Mouse (Mus musculus) hindbrain, embryonic 13.5 days (tissue): Measurements from ENCODE around the gene Tuba1b. TPM values are rescaled to one million over a fixed set of nuclear protein-coding genes. Genes with fewer than 3 reads are reported as not detected.

Experiments used
- ATAC-seq: fragments of 200-750 bp; cut with Nextera tagmentation; 2 replicates; pipeline ENCODE4 v1.8.0; 2017; ENCODE audit warnings: moderate TSS enrichment; ENCODE audit not compliant: low FRiP score
- H3K27ac ChIP-seq: fragments of 300-500 bp; sonication (generic); 2 replicates; pipeline ENCODE4 v1.5.1; 2015; ENCODE audit warnings: inconsistent platforms, mild to moderate bottlenecking, moderate library complexity
- H3K27me3 ChIP-seq: fragments of 300-500 bp; sonication (generic); 2 replicates; pipeline ENCODE4 v1.6.1; 2015; ENCODE audit warnings: mild to moderate bottlenecking, inconsistent platforms
- H3K36me3 ChIP-seq: fragments of 300-500 bp; sonication (generic); 2 replicates; pipeline ENCODE4 v1.6.1; 2015; ENCODE audit warnings: mild to moderate bottlenecking, inconsistent platforms
- H3K4me1 ChIP-seq: fragments of 300-500 bp; sonication (generic); replicated peaks from 2 replicates; pipeline ENCODE4 v1.6.1; 2015; ENCODE audit warnings: inconsistent platforms
- H3K4me2 ChIP-seq: fragments of 300-500 bp; sonication (generic); 2 replicates; pipeline ENCODE4 v1.6.1; 2015; ENCODE audit warnings: inconsistent platforms, mild to moderate bottlenecking, moderate library complexity
- H3K4me3 ChIP-seq: fragments of 300-500 bp; sonication (generic); 2 replicates; pipeline ENCODE4 v1.5.1; 2015; ENCODE audit warnings: mild to moderate bottlenecking, inconsistent platforms
- H3K9ac ChIP-seq: fragments of 300-500 bp; sonication (generic); 2 replicates; pipeline ENCODE4 v1.6.1; 2015; ENCODE audit warnings: mild to moderate bottlenecking, inconsistent platforms
- H3K9me3 ChIP-seq: fragments of 300-500 bp; sonication (generic); 2 replicates; pipeline ENCODE4 v1.6.1; 2016; ENCODE audit warnings: inconsistent platforms
- WGBS: fragments of 180-500 bp; shearing (Covaris S2); methylation state at CpG from one replicate; pipeline ENCODE4 v1.1.7; 2015; 5-methylcytosine and 5-hydroxymethylcytosine counted together
- polyA plus RNA-seq: library from polyadenylated mRNA; unstranded; fragments of >200 nt; fragmentation: Nextera tagmentation; extraction: Ambion mirVana; gene quantifications from 2 replicates; pipeline ENCODE4 v1.2.1, GENCODE M21; 2015

Tuba1b gene
- polyA plus RNA-seq, 1 experiment from 2014 or later, result 1,016 TPM

DNA sequence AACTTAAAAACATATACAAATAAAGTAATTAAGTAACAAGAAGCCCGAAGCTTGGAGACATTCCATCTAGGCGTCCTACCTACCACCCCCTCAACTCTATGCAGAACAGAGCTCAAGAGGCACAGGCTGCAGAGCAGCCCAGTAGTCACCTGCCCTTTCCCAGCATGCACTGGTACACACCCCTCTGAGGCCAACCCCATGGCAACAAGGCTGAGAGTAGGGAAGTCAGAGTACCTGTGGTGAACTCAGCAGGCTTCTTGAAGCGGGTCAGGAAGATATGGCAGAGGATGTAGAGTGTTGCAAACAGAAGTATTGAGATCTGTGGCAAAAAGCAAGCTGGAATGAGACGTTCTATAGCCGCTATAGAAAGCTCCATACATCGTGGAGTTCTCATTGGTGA is 19.5 kb downstream of the Tuba1b start:
- Histone ChIP-seq H3K4me2 (no peak overlapping the region), H3K9ac (no peak overlapping the region), H3K27ac (no peak overlapping the region), H3K9me3 (no peaks in the 10 kb centered on the region), H3K27me3 (no peaks in the 10 kb centered on the region), H3K36me3 (peaks cover 47% of the 10 kb centered on the region), H3K4me3 (no peak overlapping the region), H3K4me1 (peaks cover 33% of the 10 kb centered on the region)
- WGBS, result 96% methylated on average over 6 of the region's 6 CpGs
- ATAC-seq, result no peak

DNA sequence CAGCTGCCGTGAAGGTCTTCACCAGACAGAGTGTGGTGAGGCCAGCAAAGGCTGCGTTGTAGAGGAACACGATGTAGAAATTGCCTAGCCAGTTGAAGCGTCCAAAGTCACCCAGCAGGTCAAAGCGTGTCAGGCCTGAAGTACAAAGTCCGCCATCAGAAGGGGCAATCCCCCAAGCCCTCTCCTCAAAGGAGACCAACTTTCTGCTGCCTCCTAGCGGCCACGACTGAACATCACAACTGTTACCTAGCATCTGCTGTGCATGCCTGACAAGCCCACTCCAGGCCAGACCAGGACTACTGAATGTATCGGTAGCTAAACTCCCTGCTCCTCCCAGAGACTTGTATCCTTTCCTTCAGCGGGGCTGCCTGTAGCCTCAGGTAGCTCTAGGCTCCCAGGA is 29.7 kb downstream of the Tuba1b start:
- Histone ChIP-seq H3K9ac (0 out of 2 replicates have a peak overlapping the region, but pooled peaks have one; percentile 39), H3K4me3 (no peak overlapping the region), H3K27me3 (peaks cover 16% of the 10 kb centered on the region), H3K9me3 (no peaks in the 10 kb centered on the region), H3K4me2 (no peak overlapping the region), H3K27ac (no peak overlapping the region), H3K4me1 (no peaks in the 10 kb centered on the region), H3K36me3 (peaks cover 72% of the 10 kb centered on the region)
- 30% methylated on average over 10 of the region's 10 CpGs for WGBS
- no peak; the same call in 1 of the 2 replicates for ATAC-seq

DNA sequence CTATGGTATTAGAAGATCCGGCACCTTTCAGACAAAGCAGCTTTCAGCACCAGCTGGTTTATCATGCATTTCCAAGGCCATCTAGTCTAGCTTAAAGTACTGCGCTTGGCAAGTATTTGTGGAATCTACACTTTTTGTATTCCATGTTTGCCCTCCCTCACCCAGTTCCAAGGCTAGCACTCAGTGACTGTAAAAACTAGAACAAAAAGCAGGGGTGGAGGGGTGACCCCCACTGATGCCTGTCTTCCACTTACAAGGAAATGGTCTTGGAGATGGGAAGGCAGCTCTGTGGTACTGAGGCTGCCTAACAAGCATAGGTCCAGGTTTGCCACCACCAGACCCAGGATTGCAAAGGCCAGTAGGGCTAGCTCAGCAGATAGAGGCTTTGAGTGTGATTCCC is 31.8 kb downstream of the Tuba1b start:
- no peak overlapping the region for H3K9ac ChIP-seq
- no peaks in the 10 kb centered on the region for H3K9me3 ChIP-seq
- WGBS, result 94% methylated on average over 2 of the region's 2 CpGs
- no peak for ATAC-seq
- H3K36me3 ChIP-seq, result peaks cover 51% of the 10 kb centered on the region
- no peak overlapping the region for H3K27ac ChIP-seq
- H3K4me1 ChIP-seq, result peaks cover 11% of the 10 kb centered on the region
- no peak overlapping the region for H3K4me2 ChIP-seq
- no peak overlapping the region for H3K4me3 ChIP-seq
- H3K27me3 ChIP-seq, result peaks cover 37% of the 10 kb centered on the region

DNA sequence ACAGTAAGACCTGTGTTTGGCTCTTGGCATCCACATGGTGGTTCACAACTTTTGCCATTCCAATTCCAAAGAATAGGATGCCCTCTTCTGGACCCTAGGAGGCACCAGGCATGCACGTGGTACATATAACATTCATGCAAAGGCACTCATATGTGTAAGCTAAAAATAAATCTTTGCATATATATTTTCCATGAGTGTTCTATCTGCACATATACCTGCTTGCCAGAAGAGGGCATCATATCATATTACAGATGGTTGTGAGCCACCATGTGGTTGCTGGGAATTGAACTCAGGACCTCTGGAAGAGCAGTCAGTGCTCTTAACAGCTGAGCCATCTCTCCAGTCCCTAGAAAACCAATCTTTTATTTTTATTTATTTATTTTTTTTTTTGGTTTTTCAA is 32.8 kb downstream of the Tuba1b start:
- peaks cover 47% of the 10 kb centered on the region for H3K27me3 ChIP-seq
- peaks cover 15% of the 10 kb centered on the region for H3K4me1 ChIP-seq
- H3K36me3 ChIP-seq, result peaks cover 41% of the 10 kb centered on the region
- H3K4me3 ChIP-seq, result no peak overlapping the region
- no peak for ATAC-seq
- 65% methylated on average over 1 of the region's 1 CpGs for WGBS
- no peak overlapping the region for H3K27ac ChIP-seq
- H3K4me2 ChIP-seq, result no peak overlapping the region
- H3K9ac ChIP-seq, result no peak overlapping the region
- no peaks in the 10 kb centered on the region for H3K9me3 ChIP-seq

DNA sequence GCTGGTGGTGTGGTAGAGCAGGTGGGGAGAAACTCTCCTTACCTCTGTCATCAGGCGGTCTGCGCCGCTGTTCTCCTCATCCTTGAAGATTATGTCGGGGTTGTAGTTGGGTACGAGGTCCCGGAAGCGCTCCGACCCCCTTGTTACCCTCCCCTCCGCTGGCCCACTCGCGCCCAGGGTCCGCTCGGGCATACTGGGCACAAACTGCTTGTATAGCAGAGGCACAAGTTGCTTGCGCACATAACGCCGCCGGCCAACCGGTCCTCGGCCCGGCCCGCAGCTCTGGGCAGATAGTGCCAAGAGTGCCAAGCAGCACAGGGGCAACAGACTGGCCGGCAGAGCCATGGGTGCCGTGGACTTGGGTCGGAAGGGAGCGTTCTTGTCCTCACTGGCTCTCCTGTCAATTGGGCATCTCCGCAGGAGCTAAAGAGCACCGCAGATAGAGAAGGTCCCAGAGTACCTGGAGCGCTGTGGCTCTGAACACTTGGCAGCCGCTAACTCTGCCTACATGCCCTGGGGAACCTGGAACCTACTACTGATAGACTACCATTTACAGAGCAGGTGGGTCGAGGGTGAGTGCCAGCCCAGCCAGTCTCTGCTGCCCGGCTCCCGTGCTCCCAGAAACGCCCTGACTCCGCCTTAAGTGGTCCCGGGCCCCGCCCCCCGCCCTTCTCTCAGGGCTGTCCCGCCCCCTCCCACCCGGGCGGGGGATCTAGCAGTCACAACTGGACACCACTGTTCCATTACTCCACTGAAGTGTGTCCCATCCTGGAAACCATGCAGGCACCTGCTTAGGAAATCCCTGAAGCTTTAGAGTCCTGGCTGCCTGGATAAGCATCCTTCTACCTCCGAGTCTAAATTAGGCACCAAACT is 36.2 kb downstream of the Tuba1b start, which contains the start of gene Dhh:
Dhh (minus strand) TSS at position 613 of the 873 bp plus-strand sequence.
- H3K27ac ChIP-seq, result no peak within 1 kb of the TSS
- H3K4me1 ChIP-seq, result peaks cover 43% of the 10 kb centered on the region
- H3K27me3 ChIP-seq, result peaks cover 81% of the 10 kb centered on the region
- under 1% methylated on average over 40 of the region's 41 CpGs for WGBS
- H3K4me3 ChIP-seq, result peak within 1 kb of the TSS; percentile 22
- no peaks in the 10 kb centered on the region for H3K9me3 ChIP-seq
- peak within 1 kb of the TSS; percentile 44 for H3K4me2 ChIP-seq
- no peak for ATAC-seq
- H3K36me3 ChIP-seq, result peaks cover 9% of the 10 kb centered on the region
- peak within 1 kb of the TSS; percentile 43; the same call in 1 of the 2 replicates for H3K9ac ChIP-seq

DNA sequence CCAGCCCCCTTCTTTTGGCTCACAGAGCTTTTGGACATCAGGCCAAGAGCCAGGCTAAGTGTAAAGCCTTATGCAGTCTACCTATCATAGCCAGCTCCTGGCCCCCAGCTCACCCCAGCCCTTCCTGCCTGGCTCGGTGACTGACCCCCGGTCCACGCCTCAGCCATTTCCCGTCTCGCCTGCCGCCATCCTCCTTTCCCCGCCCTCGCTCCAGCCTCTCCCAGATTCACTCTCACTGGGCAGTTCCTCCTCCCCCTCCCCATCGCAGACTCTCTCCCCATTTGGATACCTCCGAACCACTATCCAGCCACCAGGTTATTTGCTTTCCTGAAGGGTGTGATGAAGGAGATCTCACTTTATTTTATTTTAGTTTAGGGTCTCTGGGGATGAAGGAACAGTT is 36.9 kb downstream of the Tuba1b start:
- 1% methylated on average over 10 of the region's 10 CpGs for WGBS
- Histone ChIP-seq H3K4me3 (peak overlapping the region; percentile 22), H3K9ac (peak overlapping the region; percentile 43; the same call in 1 of the 2 replicates), H3K4me2 (peak overlapping the region; percentile 44), H3K36me3 (peaks cover 3% of the 10 kb centered on the region; the same call in 1 of the 2 replicates), H3K9me3 (no peaks in the 10 kb centered on the region), H3K27me3 (peaks cover 88% of the 10 kb centered on the region), H3K4me1 (peaks cover 43% of the 10 kb centered on the region), H3K27ac (no peak overlapping the region)
- ATAC-seq, result no peak

DNA sequence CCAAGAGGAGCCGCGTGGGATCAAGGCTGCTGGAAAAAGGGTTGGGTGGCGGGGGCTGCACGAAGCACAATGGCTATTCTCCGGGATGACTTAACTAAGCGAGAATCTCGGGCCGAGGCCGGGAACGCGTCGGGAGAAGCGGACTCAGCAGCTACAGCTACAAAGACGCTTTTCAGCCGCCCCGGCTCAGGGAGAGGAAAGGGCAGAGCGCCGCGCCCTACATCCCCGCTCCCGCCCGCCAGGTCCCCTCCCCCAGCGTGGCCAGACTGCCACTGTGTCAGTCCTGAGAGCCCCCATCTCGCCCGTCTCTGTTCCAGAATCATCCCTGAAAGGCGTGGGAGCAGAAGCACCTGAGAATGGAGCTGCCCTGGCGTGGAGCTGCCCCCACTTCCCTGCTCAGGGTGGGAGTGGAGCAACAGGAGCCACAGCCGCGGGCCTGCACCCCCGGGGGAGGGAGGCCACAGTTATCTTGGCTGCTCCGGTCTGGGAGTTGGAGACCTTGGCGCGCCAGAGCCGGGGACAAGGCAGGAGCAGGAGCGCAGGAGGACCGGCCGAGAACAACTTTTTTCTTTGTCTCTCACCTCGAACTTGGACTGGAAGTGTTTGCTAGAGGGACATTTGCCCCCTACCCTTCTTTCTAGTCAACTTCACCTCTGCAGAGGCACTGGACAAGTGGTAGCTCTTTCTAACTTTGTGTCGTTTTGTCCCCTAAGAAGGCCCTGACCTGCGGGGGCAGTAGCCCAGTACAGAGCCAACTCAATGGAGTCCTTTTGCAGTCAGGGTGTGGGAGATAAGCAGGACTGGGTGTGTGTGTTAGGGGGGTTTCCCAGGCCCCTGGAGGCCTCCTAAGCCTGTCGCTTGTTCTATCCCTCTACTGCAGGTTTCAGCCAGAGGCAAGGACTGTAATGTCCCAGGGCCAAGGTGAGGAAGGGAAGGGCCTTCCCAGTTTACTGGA is 38.5 kb downstream of the Tuba1b start:
- peaks cover 98% of the 10 kb centered on the region for H3K27me3 ChIP-seq
- ATAC-seq, result no peak
- no peaks in the 10 kb centered on the region for H3K36me3 ChIP-seq
- peak overlapping the region; percentile 95 for H3K4me2 ChIP-seq
- peaks cover 46% of the 10 kb centered on the region for H3K4me1 ChIP-seq
- H3K4me3 ChIP-seq, result peak overlapping the region; percentile 49
- WGBS, result 2% methylated on average over 40 of the region's 41 CpGs
- H3K27ac ChIP-seq, result 0 out of 2 replicates have a peak overlapping the region, but pooled peaks have one; percentile 23
- H3K9me3 ChIP-seq, result no peaks in the 10 kb centered on the region
- peak overlapping the region; percentile 60 for H3K9ac ChIP-seq

DNA sequence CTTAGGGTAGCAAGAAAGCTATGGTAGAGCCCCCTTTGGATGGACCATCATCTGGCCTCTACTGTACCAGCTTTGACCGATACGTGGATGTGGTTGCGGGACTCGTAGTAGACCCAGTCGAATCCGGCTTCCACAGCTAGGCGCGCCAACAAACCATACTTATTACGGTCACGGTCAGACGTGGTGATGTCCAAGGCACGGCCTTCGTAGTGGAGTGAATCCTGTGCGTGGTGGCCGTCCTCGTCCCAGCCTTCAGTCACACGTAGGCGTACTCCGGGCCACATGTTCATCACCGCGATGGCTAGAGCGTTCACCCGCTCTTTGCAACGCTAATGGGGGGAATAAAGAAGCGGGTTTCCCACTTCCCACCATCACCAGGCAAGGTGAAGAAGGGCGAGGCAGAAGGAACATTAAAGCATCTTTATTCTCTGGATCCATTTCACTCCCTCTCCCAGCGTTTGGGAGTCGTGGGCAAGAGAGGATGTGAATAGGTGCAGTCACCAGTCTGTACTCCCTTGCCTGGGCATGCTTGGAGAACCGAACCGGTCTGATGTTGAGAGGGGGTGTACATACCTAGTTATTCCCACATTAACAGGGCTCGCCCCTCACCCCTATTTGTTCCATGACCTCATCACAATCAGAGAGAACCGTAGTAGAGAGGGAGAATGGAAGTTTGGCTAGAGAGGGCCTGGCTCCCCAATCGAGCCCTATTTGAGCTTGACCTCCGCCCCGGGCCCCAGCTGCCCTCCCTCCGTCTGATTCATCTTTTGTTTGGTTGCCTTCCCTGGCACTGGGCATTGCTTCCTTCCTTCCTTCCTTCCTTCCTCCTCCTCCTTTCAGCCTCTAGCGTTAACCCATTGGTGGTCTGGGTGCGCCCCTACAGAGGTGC is 39.4 kb downstream of the Tuba1b start:
- Histone ChIP-seq H3K9me3 (no peaks in the 10 kb centered on the region), H3K4me3 (peak overlapping the region; percentile 49), H3K4me1 (peaks cover 46% of the 10 kb centered on the region), H3K27me3 (peaks cover 95% of the 10 kb centered on the region), H3K36me3 (no peaks in the 10 kb centered on the region), H3K4me2 (peak overlapping the region; percentile 95), H3K27ac (no peak overlapping the region), H3K9ac (peak overlapping the region; percentile 69; the same call in 1 of the 2 replicates)
- 2% methylated on average over 38 of the region's 38 CpGs for WGBS
- ATAC-seq, result peak; percentile 29; the same call in 1 of the 2 replicates

DNA sequence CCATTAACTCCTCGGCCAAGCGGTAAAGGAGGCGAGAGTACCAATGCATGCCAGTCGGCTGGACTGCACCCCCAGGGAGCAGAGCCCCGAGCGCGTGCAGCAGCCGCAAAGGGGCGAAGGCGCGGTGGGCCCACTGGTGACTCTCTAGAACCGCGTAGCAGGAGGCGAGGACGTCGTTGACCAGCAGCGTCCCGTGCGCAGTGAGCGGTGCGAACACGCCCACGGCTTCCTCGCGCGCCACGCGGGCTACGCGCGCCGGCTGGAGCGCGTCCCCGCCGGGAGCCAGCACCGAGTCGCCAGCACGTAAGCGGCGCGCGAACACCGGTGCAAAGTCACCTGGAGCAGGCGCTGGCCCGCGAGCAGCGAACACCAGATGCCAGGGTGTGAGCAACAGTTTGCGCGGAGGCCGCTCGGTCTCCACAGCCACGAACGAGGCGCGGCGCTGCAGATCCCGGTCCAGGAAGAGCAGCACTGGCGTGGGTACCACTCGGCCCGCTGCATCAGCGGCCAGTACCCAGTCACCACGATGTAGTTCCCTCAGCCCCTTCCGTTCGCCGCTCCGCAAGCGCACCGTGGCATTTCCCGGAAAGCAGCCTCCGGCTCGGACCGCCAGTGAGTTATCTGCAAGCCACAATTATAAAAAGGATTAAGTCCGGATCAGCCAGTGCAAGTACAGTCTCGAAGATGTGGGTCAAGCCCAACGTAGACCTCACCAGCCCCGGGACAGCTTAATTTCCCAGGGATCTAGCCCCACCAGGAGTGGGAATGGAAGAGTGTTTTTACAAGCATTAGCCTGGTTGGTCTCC is 40.2 kb downstream of the Tuba1b start, which contains the start of gene Rhebl1:
Rhebl1 (minus strand) TSS at position 601 of the 806 bp plus-strand sequence.
- Histone ChIP-seq H3K4me2 (peak within 1 kb of the TSS; percentile 95), H3K4me3 (peak within 1 kb of the TSS; percentile 49), H3K9me3 (no peaks in the 10 kb centered on the region), H3K27ac (no peak within 1 kb of the TSS), H3K9ac (peak within 1 kb of the TSS; percentile 69), H3K27me3 (peaks cover 86% of the 10 kb centered on the region), H3K4me1 (peaks cover 46% of the 10 kb centered on the region), H3K36me3 (no peaks in the 10 kb centered on the region)
- ATAC-seq, result no peak
- WGBS, result under 1% methylated on average over 77 of the region's 77 CpGs

DNA sequence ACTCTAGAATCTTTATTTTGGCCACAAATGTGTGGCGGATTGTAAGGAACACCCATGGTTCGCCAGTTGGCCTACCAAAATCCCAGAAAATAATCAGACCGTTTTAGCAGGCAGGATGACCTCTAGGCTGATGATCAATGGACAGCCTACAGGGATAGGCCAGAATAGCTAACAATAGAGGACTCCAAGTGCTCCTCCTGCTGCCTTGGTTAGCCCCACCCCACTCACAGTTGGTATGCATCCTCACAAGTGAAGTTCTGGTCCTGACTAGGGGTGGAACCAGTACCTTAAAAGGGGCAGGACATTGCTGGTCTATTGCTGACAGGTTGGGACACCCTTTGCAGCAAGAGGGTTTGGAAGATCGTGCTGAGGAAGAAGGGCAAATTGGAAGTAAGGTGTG is 41.3 kb downstream of the Tuba1b start:
- Histone ChIP-seq H3K9ac (no peak overlapping the region), H3K36me3 (no peaks in the 10 kb centered on the region), H3K4me2 (no peak overlapping the region), H3K4me3 (no peak overlapping the region), H3K27ac (no peak overlapping the region), H3K4me1 (peaks cover 39% of the 10 kb centered on the region), H3K9me3 (no peaks in the 10 kb centered on the region), H3K27me3 (peaks cover 75% of the 10 kb centered on the region)
- WGBS, result 48% methylated on average over 4 of the region's 4 CpGs
- ATAC-seq, result no peak
